In genomic region chr13:101719312-101719870, GRCm38 (mm10) we compare ENCODE assay signal across 8 mouse cellular contexts. TPM values are rescaled to one million over a fixed set of nuclear protein-coding genes. Genes with fewer than 3 reads are reported as not detected.
DNase-seq lines count a peak whose midpoint lies in the region; ATAC-seq and TF ChIP-seq lines count a peak whose summit lies in the region.

No protein-coding gene starts in this region.

- peak overlapping the region; percentile 51 for H3K4me2 ChIP-seq in heart, embryonic 15.5 days
- peak overlapping the region; percentile 40 for H3K4me2 ChIP-seq in liver, embryonic 16.5 days (ENCODE audit: low read depth, low read length)
- peak overlapping the region; percentile 4; the same call in 1 of the 2 replicates for H3K4me2 ChIP-seq in neural tube, embryonic 14.5 days (ENCODE audit: low read depth, low read length)

- TF ChIP-seq CTCF in ES-Bruce4 (IDR thresholded peaks at IDR 0.05; ENCODE audit: low read depth, low read length) = peak; percentile 39

- H3K4me3 ChIP-seq in ES-Bruce4 (ENCODE audit: low read depth, low read length) = no peak overlapping the region; the same call in 1 of the 2 replicates
- H3K4me3 ChIP-seq in forebrain, embryonic 10.5 days = peak overlapping the region; percentile 27; the same call in 1 of the 2 replicates
- H3K4me3 ChIP-seq in heart, embryonic 15.5 days = peak overlapping the region; percentile 26
- peak overlapping the region; percentile 30 for H3K4me3 ChIP-seq in liver, embryonic 16.5 days (ENCODE audit: low read depth, low read length)
- H3K4me3 ChIP-seq in neural tube, embryonic 14.5 days (ENCODE audit: low read depth, low read length) = no peak overlapping the region

- ATAC-seq in heart, embryonic 15.5 days (replicated peaks; ENCODE audit: insufficient number of reproducible peaks, insufficient read depth, low FRiP score, low read depth) = peak; percentile 48; the same call in 1 of the 2 replicates
- 0 out of 2 replicates have a peak, but pooled peaks have one; percentile 37 for ATAC-seq in liver, embryonic 16.5 days (ENCODE audit: low read depth)
- peak; percentile 62 for ATAC-seq in neural tube, embryonic 14.5 days (ENCODE audit: low read depth)

- no peak for TF ChIP-seq EP300 in ES-Bruce4 (IDR thresholded peaks at IDR 0.05; ENCODE audit: insufficient read depth, low read depth, low read length)

- DNase-seq in c-Kit-positive CD71-negative TER-119-negative erythroid progenitor cells, embryonic 14.5 days (ENCODE audit: low read depth) = peak; percentile 94
- DNase-seq in forebrain, embryonic 10.5 days (ENCODE audit: extremely low spot score, low spot score) = peak; percentile 74
- DNase-seq in kidney, postnatal 14 days = peak; percentile 86
- DNase-seq in testis, postnatal 14 days (ENCODE audit: low spot score) = peak; percentile 39

- no peak overlapping the region for H3K27ac ChIP-seq in ES-Bruce4 (ENCODE audit: insufficient read depth, low read length)
- no peak overlapping the region for H3K27ac ChIP-seq in forebrain, embryonic 10.5 days
- H3K27ac ChIP-seq in heart, embryonic 15.5 days = peak overlapping the region; percentile 71
- no peak overlapping the region for H3K27ac ChIP-seq in liver, embryonic 16.5 days (ENCODE audit: low read length)
- H3K27ac ChIP-seq in neural tube, embryonic 14.5 days (ENCODE audit: low read depth, low read length) = no peak overlapping the region

- no peaks in the 10 kb centered on the region for H3K4me1 ChIP-seq in ES-Bruce4 (ENCODE audit: control insufficient read depth, insufficient read depth, low read length)
- H3K4me1 ChIP-seq in forebrain, embryonic 10.5 days = peaks cover 21% of the 10 kb centered on the region
- H3K4me1 ChIP-seq in heart, embryonic 15.5 days (replicated peaks) = peaks cover 36% of the 10 kb centered on the region
- H3K4me1 ChIP-seq in liver, embryonic 16.5 days (ENCODE audit: control insufficient read depth, low read depth, low read length) = peaks cover 11% of the 10 kb centered on the region
- H3K4me1 ChIP-seq in neural tube, embryonic 14.5 days (ENCODE audit: control insufficient read depth, insufficient read depth, low read length) = peaks cover 8% of the 10 kb centered on the region; the same call in 1 of the 2 replicates

- no peaks in the 10 kb centered on the region for H3K9me3 ChIP-seq in ES-Bruce4 (replicated peaks; ENCODE audit: control insufficient read depth, insufficient read depth, low read length, poor library complexity, severe bottlenecking)
- H3K9me3 ChIP-seq in forebrain, embryonic 10.5 days = no peaks in the 10 kb centered on the region
- H3K9me3 ChIP-seq in heart, embryonic 15.5 days (replicated peaks) = no peaks in the 10 kb centered on the region
- H3K9me3 ChIP-seq in liver, embryonic 16.5 days (replicated peaks; ENCODE audit: control insufficient read depth, low read length) = no peaks in the 10 kb centered on the region
- no peaks in the 10 kb centered on the region for H3K9me3 ChIP-seq in neural tube, embryonic 14.5 days (ENCODE audit: control insufficient read depth, low read length)

- TF ChIP-seq POLR2A in ES-Bruce4 (IDR thresholded peaks at IDR 0.05; ENCODE audit: insufficient read depth, low read length) = no peak

- H3K9ac ChIP-seq in ES-Bruce4 (ENCODE audit: low read depth, poor library complexity, severe bottlenecking) = no peak overlapping the region
- H3K9ac ChIP-seq in heart, embryonic 15.5 days = no peak overlapping the region
- H3K9ac ChIP-seq in liver, embryonic 16.5 days (ENCODE audit: low read depth, low read length) = no peak overlapping the region
- H3K9ac ChIP-seq in neural tube, embryonic 14.5 days (replicated peaks; ENCODE audit: low read depth, low read length) = no peak overlapping the region

- H3K27me3 ChIP-seq in ES-Bruce4 (ENCODE audit: control insufficient read depth, insufficient read depth, low read length, poor library complexity, severe bottlenecking) = no peaks in the 10 kb centered on the region
- H3K27me3 ChIP-seq in forebrain, embryonic 10.5 days (ENCODE audit: poor library complexity, severe bottlenecking) = peaks cover 10% of the 10 kb centered on the region
- H3K27me3 ChIP-seq in heart, embryonic 15.5 days = no peaks in the 10 kb centered on the region
- H3K27me3 ChIP-seq in liver, embryonic 16.5 days (ENCODE audit: control insufficient read depth, insufficient read depth, low read depth, low read length) = no peaks in the 10 kb centered on the region
- no peaks in the 10 kb centered on the region for H3K27me3 ChIP-seq in neural tube, embryonic 14.5 days (ENCODE audit: control insufficient read depth, insufficient read depth, low read length)

- 15% methylated on average over 11 of the region's 11 CpGs for WGBS in forebrain, embryonic 10.5 days
- 7% methylated on average over 11 of the region's 11 CpGs for WGBS in heart, embryonic 15.5 days
- 8% methylated on average over 11 of the region's 11 CpGs for WGBS in liver, embryonic 16.5 days (ENCODE audit: insufficient replicate concordance)
- WGBS in neural tube, embryonic 14.5 days = 5% methylated on average over 11 of the region's 11 CpGs

- H3K36me3 ChIP-seq in ES-Bruce4 (ENCODE audit: control insufficient read depth, insufficient read depth, low read length, poor library complexity, severe bottlenecking) = no peaks in the 10 kb centered on the region
- no peaks in the 10 kb centered on the region for H3K36me3 ChIP-seq in forebrain, embryonic 10.5 days (replicated peaks)
- H3K36me3 ChIP-seq in heart, embryonic 15.5 days = no peaks in the 10 kb centered on the region
- H3K36me3 ChIP-seq in liver, embryonic 16.5 days (ENCODE audit: control insufficient read depth, insufficient read depth) = no peaks in the 10 kb centered on the region
- H3K36me3 ChIP-seq in neural tube, embryonic 14.5 days (ENCODE audit: control insufficient read depth, insufficient read depth, low read length) = no peaks in the 10 kb centered on the region

RNA-seq across cellular contexts. Expression of gene Pik3r1, which starts 48.6 kb away (rescaled TPM):
- 7.2 and 7.5 TPM in 2 replicates for polyA plus RNA-seq in ES-Bruce4 (2011; ENCODE audit: insufficient read depth, insufficient read length, low read depth, missing spikeins)
- 11.5 and 12.5 TPM in 2 replicates for polyA plus RNA-seq in forebrain, embryonic 10.5 days (2016; fragmentation: Nextera tagmentation; extraction: Ambion mirVana)
- 20.2 and 23.8 TPM in 2 replicates for polyA plus RNA-seq in heart, embryonic 15.5 days (2015; fragmentation: Nextera tagmentation; extraction: Ambion mirVana)
- polyA plus RNA-seq in liver, embryonic 16.5 days (2015; fragmentation: Nextera tagmentation; extraction: Ambion mirVana) = 18.4 and 18.6 TPM in 2 replicates
- 114 and 136 TPM in 2 replicates for polyA plus RNA-seq in neural tube, embryonic 14.5 days (2014; fragmentation: Nextera tagmentation; extraction: Ambion mirVana)

Comparison
In these comparisons a context has a peak if more than half of its experiments do, and no peak if none do; other contexts are left out.
1. H3K4me3 ChIP-seq: peak in forebrain, embryonic 10.5 days (single experiment), heart, embryonic 15.5 days (single experiment) and liver, embryonic 16.5 days (single experiment); none in ES-Bruce4 (single experiment) and neural tube, embryonic 14.5 days (single experiment).
2. DNase-seq: peak in every context shown above with its lines; median percentile 94 in c-Kit-positive CD71-negative TER-119-negative erythroid progenitor cells, embryonic 14.5 days; 86 in kidney, postnatal 14 days; 74 in forebrain, embryonic 10.5 days; 39 in testis, postnatal 14 days.
3. Peak in every context shown above with its lines, with median percentiles within 50 percentile points of each other: ATAC-seq and H3K4me2 ChIP-seq.